Mouse (Mus musculus): ENCODE measurements around the gene Slc8a2.

GRCm38 (mm10) chr7:16147643-16148042, 18.0 kb downstream of the Slc8a2 start:
- TF ChIP-seq POLR2A (IDR thresholded peaks at IDR 0.05; ENCODE audit: low read depth, low read length) (no peak), EP300 (IDR thresholded peaks at IDR 0.05; ENCODE audit: low read length) (no peak), BHLHE40 (IDR thresholded peaks at IDR 0.05; ENCODE audit: low read depth, low read length) (no peak), ELF1 (IDR thresholded peaks at IDR 0.05; ENCODE audit: low read depth, low read length) (no peak), ZNF384 (IDR thresholded peaks at IDR 0.05; ENCODE audit: low read depth, low read length) (no peak), TBP (conservative IDR thresholded peaks at IDR 0.05; ENCODE audit: low read depth, low read length) (no peak), NRF1 (IDR thresholded peaks at IDR 0.05; ENCODE audit: low read depth, low read length) (no peak), CTCF (conservative IDR thresholded peaks at IDR 0.05 in 1 of 2, IDR thresholded peaks at IDR 0.05 in 1 of 2; ENCODE audit: low read depth in 2 of 2, low read length in 2 of 2) (no peak), CHD1 (IDR thresholded peaks at IDR 0.05; ENCODE audit: low read depth, low read length) (no peak)

Measured in CH12.LX (cell line).